Mouse (Mus musculus): ENCODE results near the gene Rspo3.

The Rspo3 gene

GRCm38 (mm10) chr10:29535546-29536260 lies at the start of gene Rspo3:
Rspo3 (minus strand) TSS chr10:29535867.
- peak; percentile 32 to 39 for DNase-seq

- no peak for DNase-seq
These were observed 46.3 kb upstream of the Rspo3 start for GRCm38 (mm10) chr10:29581940-29582339.

- DNase-seq: no peak
These were observed 45.8 kb upstream of the Rspo3 start for GRCm38 (mm10) chr10:29581476-29581875.

- DNase-seq: no peak
These were observed 20.3 kb upstream of the Rspo3 start for GRCm38 (mm10) chr10:29555983-29556382.

- peak in 1 of 2 experiments; percentile 9 for DNase-seq
These were observed 18.7 kb upstream of the Rspo3 start for GRCm38 (mm10) chr10:29554365-29554764.

- no peak for DNase-seq
These were observed 7.3 kb upstream of the Rspo3 start for GRCm38 (mm10) chr10:29542982-29543381.

- DNase-seq: no peak
These were observed 3.8 kb upstream of the Rspo3 start for GRCm38 (mm10) chr10:29539516-29539915.

- no peak for DNase-seq
These were observed 3.1 kb upstream of the Rspo3 start for GRCm38 (mm10) chr10:29538791-29539190.

- DNase-seq: no peak
These were observed 838 bp downstream of the Rspo3 start for GRCm38 (mm10) chr10:29534830-29535227.

- DNase-seq: no peak
These were observed 1.5 kb downstream of the Rspo3 start for GRCm38 (mm10) chr10:29533846-29534829.

- peak; percentile 78 to 82 for DNase-seq
These were observed 2.6 kb downstream of the Rspo3 start for GRCm38 (mm10) chr10:29532821-29533715.

- no peak for DNase-seq
These were observed 22.1 kb downstream of the Rspo3 start for GRCm38 (mm10) chr10:29513563-29513962.

- DNase-seq: peak; percentile 19 to 26
These were observed 27.5 kb downstream of the Rspo3 start for GRCm38 (mm10) chr10:29508167-29508566.

- DNase-seq: no peak
These were observed 38.4 kb downstream of the Rspo3 start for GRCm38 (mm10) chr10:29497205-29497822.

GRCm38 (mm10) chr10:29493996-29494395 lies 41.7 kb downstream of the Rspo3 start:
- no peak for DNase-seq

- DNase-seq: no peak
These were observed 54.7 kb downstream of the Rspo3 start for GRCm38 (mm10) chr10:29480945-29481344.

- no peak for DNase-seq
These were observed 56.3 kb downstream of the Rspo3 start for GRCm38 (mm10) chr10:29479401-29479800.

GRCm38 (mm10) chr10:29470454-29470853 lies 65.2 kb downstream of the Rspo3 start:
- DNase-seq: no peak

- DNase-seq: no peak
These were observed 75.6 kb downstream of the Rspo3 start for GRCm38 (mm10) chr10:29460100-29460499.

- DNase-seq: no peak
These were observed 76.0 kb downstream of the Rspo3 start for GRCm38 (mm10) chr10:29459632-29460031.

GRCm38 (mm10) chr10:29445076-29445475 lies 90.6 kb downstream of the Rspo3 start:
- DNase-seq: no peak

- no peak for DNase-seq
These were observed 94.4 kb downstream of the Rspo3 start for GRCm38 (mm10) chr10:29441297-29441696.

All from lung, postnatal 4 days (tissue).